Mouse (Mus musculus) macrophage (primary cell): ENCODE data around the gene Hmgcr. TPM values are rescaled to one million over a fixed set of nuclear protein-coding genes. Genes with fewer than 3 reads are reported as not detected.
"Not testable (repeated sequence)": the region's sequence is repeated elsewhere in the genome, so short reads cannot be mapped to it uniquely, and the experiment has no call there.

Experiments used
- H3K27ac ChIP-seq: fragments of 350-480 bp; formaldehyde crosslinking; 2 replicates; pipeline ENCODE4 v1.9.0; 2021
- H3K36me3 ChIP-seq: fragments of 350-480 bp; formaldehyde crosslinking; 2 replicates; pipeline ENCODE4 v1.9.0; 2021; ENCODE audit errors: inconsistent target
- H3K4me3 ChIP-seq: fragments of 350-480 bp; formaldehyde crosslinking; 2 replicates; pipeline ENCODE4 v1.9.0; 2021; ENCODE audit errors: inconsistent target
- H3K79me2 ChIP-seq: fragments of 350-480 bp; formaldehyde crosslinking; 2 replicates; pipeline ENCODE4 v1.9.0; 2021; ENCODE audit errors: inconsistent target
- WGBS: methylation state at CpG from one replicate; pipeline ENCODE4 v1.1.7; 2026; ENCODE audit warnings: inconsistent platforms; ENCODE audit not compliant: missing documents; 5-methylcytosine and 5-hydroxymethylcytosine counted together
- polyA plus RNA-seq: library from polyadenylated mRNA; stranded (reverse); fragments of 250-400 nt; gene quantifications from 3 replicates; pipeline ENCODE4 v1.2.4, GENCODE M21; 2018; ENCODE audit warnings: inconsistent platforms

The Hmgcr gene
- polyA plus RNA-seq, 1 experiment from 2014 or later: 19.1 TPM

DNA sequence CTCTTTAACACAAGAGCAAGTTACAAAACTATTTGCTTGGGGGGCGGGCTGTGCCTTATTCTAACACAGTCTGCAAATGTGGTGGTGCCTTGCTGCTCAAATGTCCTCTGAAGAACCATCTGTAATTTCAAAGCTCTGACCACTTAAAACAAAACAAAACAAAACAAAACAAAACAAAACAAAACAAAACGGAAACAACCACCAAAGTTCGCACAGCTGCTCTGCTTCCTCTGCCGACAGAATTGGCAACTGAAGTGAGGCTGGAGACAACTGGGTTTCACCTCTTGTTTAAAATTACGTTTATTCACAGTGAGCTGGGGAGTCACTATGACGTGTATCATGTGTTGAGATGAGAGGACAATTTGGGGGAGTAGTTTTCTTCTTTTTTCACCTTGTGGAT, 7.9 kb upstream of the Hmgcr start:
- 95% methylated on average over 6 of the region's 6 CpGs for WGBS
- Histone ChIP-seq H3K36me3 (no peaks in the 10 kb centered on the region), H3K79me2 (no peaks in the 10 kb centered on the region), H3K4me3 (no peak overlapping the region), H3K27ac (no peak overlapping the region)

- no peaks in the 10 kb centered on the region for H3K36me3 ChIP-seq
- no peak overlapping the region for H3K4me3 ChIP-seq
- WGBS: 80% methylated on average over 1 of the region's 1 CpGs
- no peak overlapping the region for H3K27ac ChIP-seq
- no peaks in the 10 kb centered on the region for H3K79me2 ChIP-seq
These were observed 6.3 kb upstream of the Hmgcr start for GRCm38 (mm10) chr13:96677071-96677470.

GRCm38 (mm10) chr13:96675756-96676155, 5.0 kb upstream of the Hmgcr start:
- 95% methylated on average over 6 of the region's 6 CpGs for WGBS

DNA sequence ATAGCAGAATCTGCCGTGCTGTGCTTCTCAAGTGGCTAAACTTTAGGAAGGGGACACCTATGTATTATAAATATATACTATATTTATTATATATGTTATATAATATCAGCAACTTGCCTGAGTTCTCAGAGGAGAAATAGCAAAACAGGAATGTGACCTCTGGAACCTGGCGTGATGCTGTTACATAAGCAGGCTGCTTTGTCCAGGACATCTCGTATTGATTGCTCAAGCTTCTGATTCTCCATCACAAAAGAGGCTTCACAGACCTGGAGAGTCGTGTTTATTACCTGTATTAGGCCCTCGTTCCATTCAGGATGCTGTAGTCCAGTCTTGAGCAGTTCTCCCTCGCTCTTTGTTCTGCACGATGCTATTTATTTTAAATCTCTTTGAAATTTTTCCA, 3.1 kb upstream of the Hmgcr start:
- H3K4me3 ChIP-seq: no peak overlapping the region
- H3K36me3 ChIP-seq: no peaks in the 10 kb centered on the region
- H3K27ac ChIP-seq: no peak overlapping the region
- H3K79me2 ChIP-seq: peaks cover 16% of the 10 kb centered on the region
- 93% methylated on average over 7 of the region's 7 CpGs for WGBS

More at GRCm38 (mm10) chr13:96675756-96676155, 5.0 kb upstream of the Hmgcr start:
- Histone ChIP-seq H3K36me3 (no peaks in the 10 kb centered on the region), H3K27ac (no peak overlapping the region), H3K79me2 (no peaks in the 10 kb centered on the region), H3K4me3 (no peak overlapping the region)

DNA sequence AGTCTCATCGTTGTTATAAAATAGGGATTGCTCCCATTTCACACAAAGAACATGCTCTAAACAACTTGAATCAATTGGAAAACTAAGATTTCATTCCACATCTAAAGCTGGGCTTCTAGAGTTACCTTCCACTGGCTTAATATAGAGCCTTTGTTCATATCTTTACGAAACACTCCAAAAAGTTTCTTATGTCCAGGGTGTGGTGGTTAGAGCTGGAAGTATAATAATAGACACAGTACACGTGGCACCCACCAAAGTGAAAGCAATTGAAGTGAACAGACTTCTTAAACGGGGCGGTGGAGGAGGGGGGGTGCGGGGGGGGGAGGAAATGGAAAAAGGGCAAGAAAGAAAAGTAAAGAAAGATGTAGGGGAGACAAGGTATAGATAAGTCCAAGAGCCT, 1.5 kb upstream of the Hmgcr start:
- 83% methylated on average over 2 of the region's 6 CpGs for WGBS
- peak overlapping the region; percentile 94 for H3K27ac ChIP-seq

GRCm38 (mm10) chr13:96671906-96672234, 1.1 kb upstream of the Hmgcr start:
- Histone ChIP-seq H3K4me3 (no peak overlapping the region), H3K36me3 (no peaks in the 10 kb centered on the region), H3K79me2 (peaks cover 36% of the 10 kb centered on the region), H3K27ac (peak overlapping the region; percentile 94)
- 73% methylated on average over 5 of the region's 5 CpGs for WGBS

More for the DNA sequence above, 1.5 kb upstream of the Hmgcr start:
- no peaks in the 10 kb centered on the region for H3K36me3 ChIP-seq
- H3K4me3 ChIP-seq: no peak overlapping the region
- H3K79me2 ChIP-seq: peaks cover 32% of the 10 kb centered on the region

- 9% methylated on average over 31 of the region's 31 CpGs for WGBS
- peak overlapping the region; percentile 23 for H3K4me3 ChIP-seq
- peaks cover 42% of the 10 kb centered on the region for H3K79me2 ChIP-seq
- peak overlapping the region; percentile 94 for H3K27ac ChIP-seq
- H3K36me3 ChIP-seq: no peaks in the 10 kb centered on the region
These were observed 556 bp upstream of the Hmgcr start for GRCm38 (mm10) chr13:96671078-96671905.

GRCm38 (mm10) chr13:96670019-96670405, 724 bp downstream of the Hmgcr start:
- Histone ChIP-seq H3K27ac (peak overlapping the region; percentile 94), H3K79me2 (peaks cover 54% of the 10 kb centered on the region), H3K4me3 (peak overlapping the region; percentile 94), H3K36me3 (peaks cover 10% of the 10 kb centered on the region)
- WGBS: 2% methylated on average over 13 of the region's 13 CpGs

DNA sequence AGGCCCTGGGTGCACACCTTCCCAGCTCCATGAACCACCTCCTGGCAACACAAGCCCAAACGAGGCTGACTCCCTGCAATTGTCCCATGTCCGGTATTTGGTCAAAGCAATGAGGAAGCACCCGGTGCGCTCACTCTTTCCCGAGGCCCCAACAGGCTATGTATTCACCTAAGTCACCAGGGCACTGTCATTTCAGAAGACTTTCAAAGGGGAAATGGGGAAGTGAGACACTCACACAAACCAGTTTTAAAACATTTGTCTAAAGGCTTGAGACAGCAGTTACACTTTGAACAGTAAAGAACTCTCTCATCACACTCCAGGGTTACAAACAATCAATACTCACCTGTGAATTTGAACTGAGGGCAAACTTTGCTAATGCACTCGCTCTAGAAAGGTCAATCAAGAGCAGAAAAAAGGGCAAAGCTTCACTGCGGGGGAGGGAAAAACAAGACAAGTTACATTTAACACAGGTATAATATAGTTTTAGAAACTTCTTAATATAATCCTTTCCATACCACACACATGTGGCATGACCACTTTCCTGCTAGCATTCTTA, 6.2 kb downstream of the Hmgcr start:
- Histone ChIP-seq H3K79me2 (peaks cover 100% of the 10 kb centered on the region), H3K27ac (no peak overlapping the region), H3K4me3 (no peak overlapping the region), H3K36me3 (peaks cover 57% of the 10 kb centered on the region)
- WGBS: 47% methylated on average over 7 of the region's 7 CpGs

GRCm38 (mm10) chr13:96663120-96663519, 7.6 kb downstream of the Hmgcr start:
- Histone ChIP-seq H3K36me3 (peaks cover 71% of the 10 kb centered on the region), H3K79me2 (peaks cover 100% of the 10 kb centered on the region)
- not testable (repeated sequence) for H3K4me3 ChIP-seq, H3K27ac ChIP-seq
- 98% methylated on average over 4 of the region's 4 CpGs for WGBS

- 93% methylated on average over 10 of the region's 10 CpGs for WGBS
- Histone ChIP-seq H3K27ac (no peak overlapping the region), H3K36me3 (peaks cover 90% of the 10 kb centered on the region), H3K4me3 (no peak overlapping the region), H3K79me2 (peaks cover 99% of the 10 kb centered on the region)
These were observed 10.5 kb downstream of the Hmgcr start for GRCm38 (mm10) chr13:96660095-96660860.

DNA sequence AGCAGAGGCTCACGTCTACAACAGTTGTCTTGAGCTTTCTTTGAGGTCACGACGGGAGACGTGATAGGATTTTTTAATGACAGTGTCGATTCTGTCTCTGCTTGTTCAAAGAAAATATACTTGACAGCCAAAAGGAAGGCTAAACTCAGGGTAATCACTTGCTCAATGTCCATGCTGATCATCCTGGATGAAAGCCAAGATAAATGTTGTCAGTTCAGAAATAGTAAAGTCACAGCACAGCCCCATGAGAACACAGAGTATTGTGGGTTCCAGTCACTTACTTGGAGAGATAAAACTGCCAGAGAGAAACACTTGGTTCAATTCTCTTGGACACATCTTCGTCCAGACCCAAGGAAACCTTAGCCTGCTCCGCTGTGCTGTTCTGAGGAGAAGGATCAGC, 11.8 kb downstream of the Hmgcr start:
- Histone ChIP-seq H3K27ac (no peak overlapping the region), H3K79me2 (peaks cover 94% of the 10 kb centered on the region), H3K36me3 (peaks cover 90% of the 10 kb centered on the region), H3K4me3 (no peak overlapping the region)
- 95% methylated on average over 7 of the region's 7 CpGs for WGBS

GRCm38 (mm10) chr13:96656673-96657072, 14.1 kb downstream of the Hmgcr start:
- peaks cover 72% of the 10 kb centered on the region for H3K79me2 ChIP-seq
- WGBS: 100% methylated on average over 1 of the region's 1 CpGs
- peaks cover 90% of the 10 kb centered on the region for H3K36me3 ChIP-seq
- H3K27ac ChIP-seq: no peak overlapping the region
- no peak overlapping the region for H3K4me3 ChIP-seq

DNA sequence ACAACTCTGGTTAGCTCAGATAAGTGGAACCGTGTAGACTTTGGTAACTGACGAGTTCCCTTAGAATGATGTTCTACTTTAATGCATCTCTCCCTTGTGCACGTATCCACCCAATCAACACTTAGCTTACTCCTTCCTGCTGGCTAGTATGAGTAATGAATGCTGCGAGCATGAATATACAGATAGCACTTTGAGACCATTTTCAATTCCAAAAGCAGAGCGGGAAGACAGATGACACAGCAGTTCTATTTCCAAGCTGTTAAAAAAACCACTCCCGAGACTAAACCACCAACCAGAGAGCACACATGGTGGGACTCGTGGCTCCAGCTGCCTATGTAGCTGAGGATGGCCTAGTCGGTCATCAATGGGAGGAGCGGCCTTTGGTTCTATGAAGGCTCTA, 17.7 kb downstream of the Hmgcr start:
- H3K36me3 ChIP-seq: peaks cover 87% of the 10 kb centered on the region
- 83% methylated on average over 8 of the region's 9 CpGs for WGBS
- H3K4me3 ChIP-seq: no peak overlapping the region
- no peak overlapping the region for H3K27ac ChIP-seq
- H3K79me2 ChIP-seq: peaks cover 35% of the 10 kb centered on the region; the same call in 1 of the 2 replicates

GRCm38 (mm10) chr13:96645822-96646221, 24.9 kb downstream of the Hmgcr start:
- Histone ChIP-seq H3K27ac (no peak overlapping the region), H3K4me3 (no peak overlapping the region), H3K36me3 (peaks cover 19% of the 10 kb centered on the region; the same call in 1 of the 2 replicates), H3K79me2 (no peaks in the 10 kb centered on the region)
- 81% methylated on average over 5 of the region's 5 CpGs for WGBS
